Mouse (Mus musculus): ENCODE results near the gene Klk5.

GRCm38 (mm10) chr7:43882346-43882745 lies 40.6 kb downstream of the Klk5 start:
- TF ChIP-seq CTCF (IDR thresholded peaks at IDR 0.05; ENCODE audit: extremely low read depth, insufficient read depth, insufficient read length, insufficient replicate concordance) (no peak), POLR2A (IDR thresholded peaks at IDR 0.05; ENCODE audit: low read depth, low read length) (no peak)

Data from spleen, adult 2 months (tissue).